Mouse (Mus musculus): Measurements from ENCODE around the gene Lrrc45.

DNA sequence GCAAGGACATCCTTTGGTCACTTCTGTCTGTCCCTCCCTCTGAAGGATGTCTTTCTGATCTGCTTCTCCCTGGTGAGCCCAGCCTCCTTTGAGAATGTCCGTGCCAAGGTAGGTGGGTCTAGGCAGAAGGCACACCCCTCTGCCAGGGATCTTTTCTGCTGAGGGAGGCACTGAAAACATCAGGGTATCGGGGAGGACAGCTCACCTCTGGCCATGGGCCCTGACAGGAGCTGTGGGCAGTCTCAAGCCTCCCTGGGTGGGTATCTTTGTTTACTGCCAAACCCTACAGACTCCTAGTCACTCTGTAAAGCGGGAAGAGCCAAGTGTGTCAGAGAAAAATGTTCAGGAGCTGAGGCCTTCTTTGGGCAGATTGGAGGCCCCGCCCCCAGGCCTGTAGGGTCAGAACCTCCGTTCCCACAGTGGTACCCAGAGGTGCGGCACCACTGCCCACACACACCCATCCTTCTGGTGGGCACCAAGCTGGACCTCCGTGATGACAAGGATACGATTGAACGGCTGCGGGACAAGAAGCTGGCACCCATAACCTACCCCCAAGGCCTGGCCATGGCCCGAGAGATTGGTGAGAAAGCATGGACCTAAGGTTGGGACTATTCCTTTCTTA lies 9.1 kb downstream of the Lrrc45 start:
- TF ChIP-seq CTCF (IDR thresholded peaks at IDR 0.05; ENCODE audit: extremely low read depth, insufficient read length, insufficient replicate concordance, low read depth, low read length) = no peak
- no peak for TF ChIP-seq POLR2A (IDR thresholded peaks at IDR 0.05; ENCODE audit: low read depth, low read length)

Measured in small intestine, adult 2 months (tissue).